Mouse (Mus musculus): ENCODE results near the gene Sox1.

DNA sequence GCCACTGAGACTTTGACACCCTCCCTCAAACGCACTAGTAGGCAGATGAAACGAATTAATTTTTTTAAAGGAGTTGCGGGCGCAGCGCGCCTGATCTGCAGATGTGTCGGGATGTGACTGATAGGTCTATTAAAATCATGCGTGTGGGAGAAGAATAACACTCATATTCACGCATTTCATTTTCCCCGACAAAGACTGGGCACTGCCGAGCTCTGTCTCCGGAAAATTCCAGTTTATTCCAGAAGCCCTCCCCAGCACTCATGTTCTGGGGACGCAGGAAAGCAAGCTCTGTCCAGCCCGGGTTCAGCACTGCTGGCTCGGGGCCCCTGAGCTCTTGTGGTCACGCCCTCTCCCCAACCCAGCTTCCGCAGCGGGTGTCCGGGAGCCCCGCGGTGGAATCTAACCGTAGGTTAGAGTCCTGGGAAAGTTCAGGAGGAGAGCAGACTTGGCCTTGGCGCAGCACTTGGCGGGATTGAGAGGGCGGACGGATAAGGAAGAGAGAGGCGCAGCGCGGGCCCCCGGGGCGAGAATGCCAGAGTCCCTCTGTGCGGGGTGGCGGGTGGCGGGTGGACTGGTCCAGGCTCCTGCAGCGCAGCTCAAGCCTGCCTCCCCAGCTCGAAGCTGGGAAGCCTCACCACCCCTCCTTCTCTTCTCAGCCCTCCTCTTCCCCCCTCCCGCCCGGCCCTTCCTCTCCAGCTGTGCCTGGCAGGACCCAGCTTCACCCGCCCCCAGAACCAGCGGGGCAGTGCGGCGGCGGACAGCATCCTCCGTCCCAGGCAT, 5.7 kb downstream of the Sox1 start:
- no peak for TF ChIP-seq POLR2A (IDR thresholded peaks at IDR 0.05; ENCODE audit: low read depth, low read length)
- TF ChIP-seq CTCF (IDR thresholded peaks at IDR 0.05; ENCODE audit: extremely low read depth, insufficient read depth, insufficient read length, insufficient replicate concordance): no peak
